Mouse (Mus musculus) lung, adult 2 months (tissue): Measurements from ENCODE around the gene Cacna1c. TPM values are rescaled to one million over a fixed set of nuclear protein-coding genes. Genes with fewer than 3 reads are reported as not detected.
"Not testable (repeated sequence)": the region's sequence is repeated elsewhere in the genome, so short reads cannot be mapped to it uniquely, and the experiment has no call there.

Source experiments
- DNase-seq: peaks from one replicate; pipeline ENCODE4 v3.0.0; 2022
- H3K4me1 ChIP-seq: fragments of 200-500 bp; 2 replicates; pipeline ENCODE4 v1.6.1; 2011; ENCODE audit warnings: low read length; ENCODE audit not compliant: control insufficient read depth, insufficient read depth
- H3K4me3 ChIP-seq: fragments of 200-500 bp; replicated peaks from 2 replicates; pipeline ENCODE3; 2011; ENCODE audit warnings: low read depth, mild to moderate bottlenecking, control low read depth, low read length; ENCODE audit errors: extremely low read depth
- CTCF ChIP-seq: fragments of 200-500 bp; IDR thresholded peaks from 2 replicates; pipeline ENCODE4 v1.5.1; 2011; ENCODE audit warnings: mild to moderate bottlenecking, low read length, control low read depth; ENCODE audit not compliant: insufficient read depth
- POLR2A ChIP-seq: fragments of 200-500 bp; IDR thresholded peaks from 2 replicates; pipeline ENCODE4 v1.6.1; 2011; ENCODE audit warnings: low read depth, mild to moderate bottlenecking, control low read depth, low read length, borderline replicate concordance; ENCODE audit errors: extremely low read depth
- WGBS: fragments of 180-500 bp; shearing (Covaris S2); methylation state at CpG from one replicate; pipeline ENCODE4 v1.1.7; 2018; 5-methylcytosine and 5-hydroxymethylcytosine counted together
- polyA plus RNA-seq: library from polyadenylated mRNA; depleted of rRNA; stranded (reverse); fragments of >200 nt; gene quantifications from 2 replicates; pipeline ENCODE4 v1.2.3, GENCODE M21; 2012

Cacna1c gene
- polyA plus RNA-seq, 1 experiment, result 16.3 TPM

- Histone ChIP-seq H3K4me3 (no peak overlapping the region), H3K4me1 (no peaks in the 10 kb centered on the region)
- DNase-seq, result no peak
- 79% methylated on average over 5 of the region's 5 CpGs for WGBS
- TF ChIP-seq CTCF, result no peak
- no peak for TF ChIP-seq POLR2A
Measured at GRCm38 (mm10) chr6:119213375-119213774, 17.2 kb upstream of the Cacna1c start.

GRCm38 (mm10) chr6:119206006-119206405, 9.8 kb upstream of the Cacna1c start:
- not testable (repeated sequence) for DNase-seq
- WGBS, result 91% methylated on average over 7 of the region's 7 CpGs

DNA sequence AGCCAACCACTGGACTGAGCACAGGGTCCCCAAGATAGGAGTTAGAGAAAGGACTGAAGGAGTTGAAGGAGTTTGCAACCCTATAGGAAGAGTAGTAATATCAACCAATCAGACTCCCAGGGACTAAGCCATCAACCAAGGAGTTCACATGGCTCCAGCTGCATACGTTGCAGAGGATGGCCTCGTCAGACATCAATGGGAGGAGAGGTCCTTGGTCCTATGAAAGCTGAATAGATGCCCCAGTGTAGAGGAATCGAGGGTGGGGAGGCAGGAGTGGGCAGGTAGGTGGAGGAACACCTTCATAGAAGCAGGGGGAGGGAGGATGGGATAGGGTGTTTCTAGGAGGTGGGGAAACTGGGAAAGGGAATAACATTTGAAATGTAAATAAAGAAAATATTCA, 8.7 kb upstream of the Cacna1c start:
- H3K4me3 ChIP-seq, result no peak overlapping the region
- no peak for TF ChIP-seq POLR2A
- DNase-seq, result no peak
- WGBS, result 73% methylated on average over 3 of the region's 3 CpGs
- H3K4me1 ChIP-seq, result no peaks in the 10 kb centered on the region

More at GRCm38 (mm10) chr6:119206006-119206405, 9.8 kb upstream of the Cacna1c start:
- not testable (repeated sequence) for H3K4me1 ChIP-seq, H3K4me3 ChIP-seq

- H3K4me1 ChIP-seq, result no peaks in the 10 kb centered on the region
- no peak overlapping the region for H3K4me3 ChIP-seq
- TF ChIP-seq POLR2A, result no peak
- TF ChIP-seq CTCF, result no peak
- DNase-seq, result no peak
- 79% methylated on average over 7 of the region's 7 CpGs for WGBS
Measured at GRCm38 (mm10) chr6:119204286-119204685, 8.1 kb upstream of the Cacna1c start.

GRCm38 (mm10) chr6:119201575-119201974, 5.4 kb upstream of the Cacna1c start:
- no peak for DNase-seq

DNA sequence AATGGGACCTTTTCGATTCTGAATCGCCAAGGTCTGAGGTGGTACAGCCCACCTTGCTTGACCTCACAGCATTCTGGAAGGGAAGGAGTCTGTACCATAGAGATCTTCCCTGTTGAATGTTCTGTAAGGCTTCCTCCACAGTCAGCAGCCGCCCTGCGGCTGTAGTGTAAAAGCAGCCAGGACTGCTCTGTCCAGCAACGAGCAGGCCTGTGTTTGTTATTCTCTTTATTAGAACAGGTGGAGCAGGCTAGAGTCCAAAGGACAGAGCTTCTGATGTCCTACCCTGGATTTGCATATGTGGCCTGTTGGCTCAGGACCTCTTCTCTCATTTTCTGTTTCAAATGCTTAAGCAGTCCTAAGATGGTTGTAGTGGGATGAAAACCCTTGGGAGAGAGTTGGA, 4.1 kb upstream of the Cacna1c start:
- no peak for TF ChIP-seq POLR2A
- no peak for TF ChIP-seq CTCF
- WGBS, result 80% methylated on average over 5 of the region's 5 CpGs
- no peaks in the 10 kb centered on the region for H3K4me1 ChIP-seq
- H3K4me3 ChIP-seq, result no peak overlapping the region
- no peak for DNase-seq

More at GRCm38 (mm10) chr6:119201575-119201974, 5.4 kb upstream of the Cacna1c start:
- Histone ChIP-seq H3K4me1 (no peaks in the 10 kb centered on the region), H3K4me3 (no peak overlapping the region)
- 80% methylated on average over 4 of the region's 4 CpGs for WGBS
- no peak for TF ChIP-seq CTCF
- no peak for TF ChIP-seq POLR2A

GRCm38 (mm10) chr6:119199274-119199879, 3.2 kb upstream of the Cacna1c start:
- TF ChIP-seq CTCF (no peak), POLR2A (no peak)
- no peaks in the 10 kb centered on the region for H3K4me1 ChIP-seq
- WGBS, result 64% methylated on average over 8 of the region's 8 CpGs
- no peak overlapping the region for H3K4me3 ChIP-seq
- no peak for DNase-seq

- H3K4me3 ChIP-seq, result no peak overlapping the region
- TF ChIP-seq POLR2A (no peak), CTCF (no peak)
- 47% methylated on average over 15 of the region's 15 CpGs for WGBS
- DNase-seq, result no peak
- no peaks in the 10 kb centered on the region for H3K4me1 ChIP-seq
Measured at GRCm38 (mm10) chr6:119198534-119199273, 2.5 kb upstream of the Cacna1c start.

GRCm38 (mm10) chr6:119194601-119195000, 1.6 kb downstream of the Cacna1c start:
- Histone ChIP-seq H3K4me3 (no peak overlapping the region), H3K4me1 (no peaks in the 10 kb centered on the region)
- no peak for DNase-seq
- TF ChIP-seq CTCF, result no peak
- TF ChIP-seq POLR2A, result no peak
- 79% methylated on average over 7 of the region's 7 CpGs for WGBS

DNA sequence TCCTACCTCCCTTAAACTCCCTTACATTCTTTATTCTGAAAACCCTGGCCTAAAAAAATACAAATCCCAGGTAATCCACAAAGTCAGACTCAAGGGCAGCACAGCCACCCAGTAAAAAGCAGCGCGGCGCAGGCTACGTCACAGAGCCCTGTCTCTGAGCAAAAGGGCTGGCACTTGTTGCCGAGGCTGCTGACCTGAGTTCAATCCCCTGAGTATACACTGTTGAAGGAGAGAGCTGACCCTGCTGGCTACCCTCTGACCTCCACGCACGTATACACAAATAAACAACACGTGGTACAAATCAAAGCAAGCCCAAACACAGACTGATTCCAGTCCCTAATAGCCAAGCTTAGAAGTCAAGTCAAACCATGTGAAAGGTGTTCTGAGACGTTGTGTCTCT, 2.1 kb downstream of the Cacna1c start:
- H3K4me3 ChIP-seq, result no peak overlapping the region
- no peak for DNase-seq
- TF ChIP-seq CTCF, result no peak
- no peak for TF ChIP-seq POLR2A
- H3K4me1 ChIP-seq, result no peaks in the 10 kb centered on the region
- 82% methylated on average over 9 of the region's 9 CpGs for WGBS
